Mouse (Mus musculus) megakaryocyte progenitor cell, adult 5-6 weeks (primary cell): ENCODE data around the gene Kat5. TPM values are rescaled to one million over a fixed set of nuclear protein-coding genes. Genes with fewer than 3 reads are reported as not detected.
A peak's percentile ranks its signal among the peaks of the same experiment; 100 is the strongest.

Experiments used
- ATAC-seq: replicated peaks from 2 replicates; pipeline ENCODE4 v1.8.0; 2016; ENCODE audit warnings: mild to moderate bottlenecking, moderate TSS enrichment, inconsistent platforms; ENCODE audit not compliant: poor library complexity
- total RNA-seq, 2 experiments: library from RNA; stranded (forward) in 1 of 2; stranded (reverse) in 1 of 2; fragments of 157-497, 149-512 nt in 1 of 2; fragments of 200-1000 nt in 1 of 2; gene quantifications; 2 replicates each; pipeline versions ENCODE4 v1.2.3 to v1.2.4; 2015 to 2017

The Kat5 gene
- total RNA-seq, 2 experiments from 2014 or later, result 40.2 to 51.8 TPM

GRCm38 (mm10) chr19:5629907-5630306, 19.9 kb upstream of the Kat5 start:
- no peak for ATAC-seq

GRCm38 (mm10) chr19:5625311-5625710, 15.3 kb upstream of the Kat5 start:
- ATAC-seq, result peak; percentile 29; the same call in 1 of the 2 replicates

- ATAC-seq, result peak; percentile 54
Measured at GRCm38 (mm10) chr19:5621884-5622283, 11.8 kb upstream of the Kat5 start.

GRCm38 (mm10) chr19:5620007-5620406, 10.0 kb upstream of the Kat5 start:
- ATAC-seq, result no peak

- no peak for ATAC-seq
Measured at GRCm38 (mm10) chr19:5614953-5615352, 4.9 kb upstream of the Kat5 start.

- ATAC-seq, result peak; percentile 37; the same call in 1 of the 2 replicates
Measured at GRCm38 (mm10) chr19:5612762-5613411, 2.9 kb upstream of the Kat5 start.

GRCm38 (mm10) chr19:5611973-5612372, 1.9 kb upstream of the Kat5 start:
- no peak for ATAC-seq

- no peak for ATAC-seq
Measured at GRCm38 (mm10) chr19:5609171-5609546, 878 bp downstream of the Kat5 start.

- ATAC-seq, result no peak
Measured at GRCm38 (mm10) chr19:5608707-5609106, 1.3 kb downstream of the Kat5 start.

GRCm38 (mm10) chr19:5607705-5608410, 2.2 kb downstream of the Kat5 start:
- ATAC-seq, result no peak

- ATAC-seq, result no peak
Measured at GRCm38 (mm10) chr19:5606196-5606595, 3.8 kb downstream of the Kat5 start.

GRCm38 (mm10) chr19:5605126-5605525, 4.9 kb downstream of the Kat5 start:
- ATAC-seq, result no peak

GRCm38 (mm10) chr19:5603664-5604063, 6.4 kb downstream of the Kat5 start:
- ATAC-seq, result no peak

- peak; percentile 86 for ATAC-seq
Measured at GRCm38 (mm10) chr19:5601752-5602541, 8.1 kb downstream of the Kat5 start, which contains the start of gene Rnaseh2c. Gene Rnaseh2c, plus strand, starts transcription at chr19:5601873.

GRCm38 (mm10) chr19:5599224-5599623, 10.8 kb downstream of the Kat5 start:
- 0 out of 2 replicates have a peak, but pooled peaks have one; percentile 32 for ATAC-seq

GRCm38 (mm10) chr19:5591888-5592287, 18.1 kb downstream of the Kat5 start:
- ATAC-seq, result 0 out of 2 replicates have a peak, but pooled peaks have one; percentile 29

GRCm38 (mm10) chr19:5589159-5589558, 20.9 kb downstream of the Kat5 start:
- no peak for ATAC-seq

GRCm38 (mm10) chr19:5581995-5582394, 28.0 kb downstream of the Kat5 start:
- ATAC-seq, result no peak

GRCm38 (mm10) chr19:5580776-5581175, 29.3 kb downstream of the Kat5 start:
- no peak for ATAC-seq

GRCm38 (mm10) chr19:5579971-5580370, 30.1 kb downstream of the Kat5 start:
- ATAC-seq, result no peak

- ATAC-seq, result no peak
Measured at GRCm38 (mm10) chr19:5575336-5575735, 34.7 kb downstream of the Kat5 start.
